Mouse (Mus musculus): ENCODE data around the gene Mocs3. TPM values are rescaled to one million over a fixed set of nuclear protein-coding genes. Genes with fewer than 3 reads are reported as not detected.
A peak's percentile ranks its signal among the peaks of the same experiment; 100 is the strongest.

Gene Mocs3
- polyA plus RNA-seq, 1 experiment from 2014 or later = 9.7 TPM

DNA sequence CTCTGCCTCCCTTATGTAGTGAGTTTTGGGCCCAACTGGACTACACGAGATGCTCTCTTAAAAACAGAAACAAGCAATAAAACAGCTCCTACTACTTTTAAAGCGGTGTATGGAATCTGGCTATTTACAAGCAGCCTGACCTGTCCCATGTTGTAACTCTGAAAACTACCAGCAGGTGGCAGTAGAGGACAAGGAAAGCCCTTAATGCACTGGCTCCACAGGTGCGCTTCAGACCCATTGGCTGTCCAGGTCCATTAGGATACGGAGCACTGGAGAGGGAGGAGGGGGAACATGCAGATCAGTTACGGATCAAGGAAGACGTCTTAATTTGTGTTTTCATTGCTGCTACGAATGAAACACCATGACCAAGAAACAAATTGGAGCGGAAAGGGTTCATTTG lies 19.8 kb downstream of the Mocs3 start:
- ATAC-seq (no peak), DNase-seq (ENCODE audit: low spot score) (peak; percentile 92)
- Histone ChIP-seq H3K27ac (ENCODE audit: low read depth, low read length) (no peak overlapping the region), H3K27me3 (replicated peaks; ENCODE audit: control insufficient read depth, insufficient read depth, low read length) (no peaks in the 10 kb centered on the region), H3K4me2 (ENCODE audit: low read length) (no peak overlapping the region), H3K4me3 (ENCODE audit: low read depth, low read length) (no peak overlapping the region), H3K9me3 (replicated peaks; ENCODE audit: control insufficient read depth, low read length) (no peaks in the 10 kb centered on the region), H3K36me3 (ENCODE audit: control insufficient read depth, insufficient read depth, low read length) (no peaks in the 10 kb centered on the region), H3K4me1 (ENCODE audit: control insufficient read depth, insufficient read depth, low read length) (peaks cover 6% of the 10 kb centered on the region; the same call in 1 of the 2 replicates), H3K9ac (ENCODE audit: low read length) (no peak overlapping the region)
- WGBS = 15% methylated on average over 8 of the region's 8 CpGs

DNA sequence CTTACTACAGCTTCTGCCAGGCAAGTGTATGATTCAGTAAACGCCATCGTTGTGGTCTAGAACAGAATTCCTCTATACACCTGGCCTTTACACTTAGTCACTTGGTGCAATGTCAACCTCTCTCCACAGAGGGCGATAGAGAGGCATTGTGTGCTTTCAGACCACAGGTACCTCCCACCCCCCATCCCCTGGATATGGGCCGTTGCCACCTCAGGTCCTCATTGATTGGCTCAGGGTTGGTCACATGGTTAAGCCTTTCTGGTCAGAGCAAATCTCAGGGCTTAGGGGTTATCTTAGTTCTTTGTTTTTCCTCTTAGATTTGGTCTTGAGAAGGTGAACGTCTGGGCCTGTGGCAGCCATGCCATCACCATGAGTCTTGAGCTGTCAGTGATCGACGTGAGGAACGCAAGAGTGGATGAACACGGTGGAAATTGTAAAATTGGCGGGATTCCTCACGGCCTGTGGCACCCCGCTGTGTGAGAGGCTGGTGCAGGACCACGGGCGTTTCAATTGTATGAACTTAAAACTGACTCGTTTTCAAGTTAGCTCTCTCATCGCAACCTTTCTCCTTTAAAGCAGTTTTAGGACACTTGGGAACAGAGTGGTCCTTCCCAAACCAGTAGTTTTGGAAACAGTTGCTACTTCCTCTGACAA lies 22.3 kb downstream of the Mocs3 start:
- Histone ChIP-seq H3K36me3 (ENCODE audit: control insufficient read depth, insufficient read depth, low read length) (no peaks in the 10 kb centered on the region), H3K4me2 (ENCODE audit: low read length) (0 out of 2 replicates have a peak overlapping the region, but pooled peaks have one; percentile 12), H3K9me3 (replicated peaks; ENCODE audit: control insufficient read depth, low read length) (no peaks in the 10 kb centered on the region), H3K27ac (ENCODE audit: low read depth, low read length) (peak overlapping the region; percentile 76; the same call in 1 of the 2 replicates), H3K9ac (ENCODE audit: low read length) (no peak overlapping the region), H3K4me3 (ENCODE audit: low read depth, low read length) (no peak overlapping the region), H3K27me3 (replicated peaks; ENCODE audit: control insufficient read depth, insufficient read depth, low read length) (no peaks in the 10 kb centered on the region), H3K4me1 (ENCODE audit: control insufficient read depth, insufficient read depth, low read length) (peaks cover 6% of the 10 kb centered on the region; the same call in 1 of the 2 replicates)
- 13% methylated on average over 16 of the region's 16 CpGs for WGBS
- DNase-seq (ENCODE audit: low spot score) = peak; percentile 70
- no peak for ATAC-seq

DNA sequence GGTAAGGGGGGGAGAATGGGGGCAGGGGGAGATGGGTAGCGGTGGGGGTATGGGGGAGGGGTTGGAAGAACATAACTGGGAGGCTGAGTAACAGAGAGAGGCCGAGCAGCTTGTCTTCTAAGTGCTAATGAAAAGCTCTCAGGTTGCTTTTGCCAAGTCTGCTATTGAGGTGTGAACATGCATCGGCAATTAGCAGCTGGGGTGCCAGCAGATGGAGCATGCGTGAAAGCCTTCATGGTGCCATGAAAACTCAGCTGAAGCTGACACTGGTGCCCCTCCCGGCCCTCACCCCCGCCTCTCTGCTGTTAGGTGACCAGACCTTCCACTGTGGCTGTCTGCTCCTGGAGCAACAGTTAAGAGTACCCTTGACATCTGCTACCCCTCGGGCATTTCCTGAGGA lies 23.4 kb downstream of the Mocs3 start:
- DNase-seq (ENCODE audit: low spot score) = peak; percentile 95

DNA sequence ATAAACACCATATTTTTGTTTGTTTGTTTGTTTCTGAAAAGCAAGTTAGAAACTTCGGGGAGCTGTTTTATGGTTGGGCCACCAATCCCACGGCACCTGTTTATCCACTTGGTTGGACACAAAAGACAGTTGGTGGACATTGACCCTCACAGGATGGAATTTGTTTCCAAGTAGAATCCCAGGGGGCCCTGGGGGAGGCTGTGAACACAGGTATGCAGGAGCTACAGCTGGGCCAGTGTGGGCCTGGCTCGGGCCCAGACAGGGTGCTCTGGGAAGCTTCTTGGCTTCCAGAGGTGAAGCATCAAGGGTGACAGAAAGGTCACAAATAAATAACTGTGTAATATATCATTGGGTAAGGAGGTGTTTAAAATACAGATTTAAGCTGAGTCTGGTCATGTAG lies 26.1 kb downstream of the Mocs3 start:
- DNase-seq (ENCODE audit: low spot score) = no peak
- H3K36me3 ChIP-seq (ENCODE audit: control insufficient read depth, insufficient read depth, low read length) = no peaks in the 10 kb centered on the region
- H3K9me3 ChIP-seq (replicated peaks; ENCODE audit: control insufficient read depth, low read length) = no peaks in the 10 kb centered on the region
- H3K27me3 ChIP-seq (replicated peaks; ENCODE audit: control insufficient read depth, insufficient read depth, low read length) = no peaks in the 10 kb centered on the region
- H3K4me1 ChIP-seq (ENCODE audit: control insufficient read depth, insufficient read depth, low read length) = peaks cover 4% of the 10 kb centered on the region; the same call in 1 of the 2 replicates
- no peak overlapping the region for H3K4me2 ChIP-seq (ENCODE audit: low read length)
- H3K4me3 ChIP-seq (ENCODE audit: low read depth, low read length) = no peak overlapping the region
- ATAC-seq = no peak
- H3K27ac ChIP-seq (ENCODE audit: low read depth, low read length) = no peak overlapping the region
- H3K9ac ChIP-seq (ENCODE audit: low read length) = no peak overlapping the region
- WGBS = 88% methylated on average over 3 of the region's 3 CpGs

More for the DNA sequence above, 23.4 kb downstream of the Mocs3 start:
- H3K4me1 ChIP-seq (ENCODE audit: control insufficient read depth, insufficient read depth, low read length) = peaks cover 4% of the 10 kb centered on the region; the same call in 1 of the 2 replicates
- WGBS = 38% methylated on average over 7 of the region's 7 CpGs
- H3K27ac ChIP-seq (ENCODE audit: low read depth, low read length) = peak overlapping the region; percentile 80
- no peaks in the 10 kb centered on the region for H3K9me3 ChIP-seq (replicated peaks; ENCODE audit: control insufficient read depth, low read length)
- no peak overlapping the region for H3K9ac ChIP-seq (ENCODE audit: low read length)
- no peak overlapping the region for H3K4me2 ChIP-seq (ENCODE audit: low read length)
- no peaks in the 10 kb centered on the region for H3K36me3 ChIP-seq (ENCODE audit: control insufficient read depth, insufficient read depth, low read length)
- no peak overlapping the region for H3K4me3 ChIP-seq (ENCODE audit: low read depth, low read length)
- peak; percentile 81 for ATAC-seq
- no peaks in the 10 kb centered on the region for H3K27me3 ChIP-seq (replicated peaks; ENCODE audit: control insufficient read depth, insufficient read depth, low read length)

DNA sequence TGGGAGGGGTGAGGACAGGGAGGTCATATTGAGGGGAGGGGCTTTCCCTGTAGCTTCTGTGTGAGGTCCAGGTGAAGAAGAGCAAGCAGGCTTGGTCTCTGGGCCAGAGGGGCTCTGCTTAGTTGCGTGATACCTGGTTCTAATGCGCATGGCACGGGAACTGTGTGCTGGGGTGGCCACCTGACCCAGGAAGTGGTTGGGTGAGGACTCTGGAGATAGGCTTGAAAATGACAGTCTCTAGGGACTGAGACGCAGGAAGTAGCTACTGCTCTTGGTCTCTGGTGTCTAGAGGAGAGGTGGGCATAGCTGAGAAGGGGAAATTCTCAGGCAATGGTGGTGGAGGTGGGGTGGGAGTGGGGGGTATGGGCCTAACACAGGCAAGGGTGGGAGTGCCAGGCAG lies 26.8 kb downstream of the Mocs3 start:
- H3K9ac ChIP-seq (ENCODE audit: low read length) = no peak overlapping the region
- H3K4me2 ChIP-seq (ENCODE audit: low read length) = no peak overlapping the region
- no peaks in the 10 kb centered on the region for H3K9me3 ChIP-seq (replicated peaks; ENCODE audit: control insufficient read depth, low read length)
- no peaks in the 10 kb centered on the region for H3K36me3 ChIP-seq (ENCODE audit: control insufficient read depth, insufficient read depth, low read length)
- DNase-seq (ENCODE audit: low spot score) (no peak), ATAC-seq (no peak)
- H3K27ac ChIP-seq (ENCODE audit: low read depth, low read length) = no peak overlapping the region
- 93% methylated on average over 4 of the region's 4 CpGs for WGBS
- no peaks in the 10 kb centered on the region for H3K27me3 ChIP-seq (replicated peaks; ENCODE audit: control insufficient read depth, insufficient read depth, low read length)
- peaks cover 4% of the 10 kb centered on the region; the same call in 1 of the 2 replicates for H3K4me1 ChIP-seq (ENCODE audit: control insufficient read depth, insufficient read depth, low read length)
- H3K4me3 ChIP-seq (ENCODE audit: low read depth, low read length) = no peak overlapping the region

DNA sequence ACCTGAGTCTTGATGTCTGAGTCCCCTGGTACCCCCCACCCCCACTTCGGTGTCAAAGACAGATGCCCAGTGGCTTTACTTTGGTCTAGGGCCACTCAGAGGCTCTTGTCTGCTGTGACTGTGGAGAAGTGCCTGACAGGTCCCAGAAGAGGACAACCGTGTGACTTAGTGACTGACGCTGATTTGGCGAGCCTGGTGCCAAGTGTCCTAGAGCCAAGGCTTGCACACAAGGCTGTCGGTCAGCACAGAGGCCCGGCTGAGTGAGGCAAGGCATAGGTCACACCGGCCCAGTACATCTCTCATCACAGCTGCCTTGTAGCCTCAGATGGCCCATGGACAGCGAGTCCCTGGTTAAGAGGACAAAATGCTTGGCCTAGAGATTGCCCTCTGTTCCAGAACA lies 28.6 kb downstream of the Mocs3 start:
- Histone ChIP-seq H3K4me2 (ENCODE audit: low read length) (no peak overlapping the region), H3K36me3 (ENCODE audit: control insufficient read depth, insufficient read depth, low read length) (no peaks in the 10 kb centered on the region), H3K4me1 (ENCODE audit: control insufficient read depth, insufficient read depth, low read length) (no peaks in the 10 kb centered on the region), H3K4me3 (ENCODE audit: low read depth, low read length) (no peak overlapping the region), H3K9me3 (replicated peaks; ENCODE audit: control insufficient read depth, low read length) (no peaks in the 10 kb centered on the region), H3K9ac (ENCODE audit: low read length) (no peak overlapping the region), H3K27ac (ENCODE audit: low read depth, low read length) (no peak overlapping the region), H3K27me3 (replicated peaks; ENCODE audit: control insufficient read depth, insufficient read depth, low read length) (no peaks in the 10 kb centered on the region)
- DNase-seq (ENCODE audit: low spot score) (no peak), ATAC-seq (no peak)
- 94% methylated on average over 8 of the region's 8 CpGs for WGBS

DNA sequence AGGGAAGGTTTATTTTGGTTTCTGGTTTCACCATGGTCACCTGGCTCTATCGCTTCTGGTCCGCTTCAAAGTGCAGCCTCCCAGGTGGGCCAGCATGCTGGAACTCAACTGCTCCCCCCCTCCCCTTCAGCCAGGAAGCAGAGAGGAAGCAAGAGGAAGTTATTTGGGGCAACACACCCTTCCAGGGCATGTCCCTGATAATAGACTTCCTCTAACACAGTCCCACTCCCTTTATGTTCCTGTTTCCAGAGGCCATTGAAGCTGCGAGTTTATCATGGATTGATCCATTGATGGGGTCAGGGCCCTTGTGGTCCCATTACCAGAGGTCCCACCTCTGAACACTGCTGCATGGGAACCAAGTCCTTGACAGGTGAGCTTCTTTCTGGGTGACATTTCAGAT lies 29.7 kb downstream of the Mocs3 start:
- H3K27me3 ChIP-seq (replicated peaks; ENCODE audit: control insufficient read depth, insufficient read depth, low read length) = no peaks in the 10 kb centered on the region
- no peak overlapping the region for H3K4me3 ChIP-seq (ENCODE audit: low read depth, low read length)
- H3K27ac ChIP-seq (ENCODE audit: low read depth, low read length) = no peak overlapping the region
- H3K36me3 ChIP-seq (ENCODE audit: control insufficient read depth, insufficient read depth, low read length) = no peaks in the 10 kb centered on the region
- WGBS = 90% methylated on average over 3 of the region's 3 CpGs
- no peak overlapping the region for H3K4me2 ChIP-seq (ENCODE audit: low read length)
- no peak for DNase-seq (ENCODE audit: low spot score)
- ATAC-seq = no peak
- H3K4me1 ChIP-seq (ENCODE audit: control insufficient read depth, insufficient read depth, low read length) = no peaks in the 10 kb centered on the region
- H3K9ac ChIP-seq (ENCODE audit: low read length) = no peak overlapping the region
- no peaks in the 10 kb centered on the region for H3K9me3 ChIP-seq (replicated peaks; ENCODE audit: control insufficient read depth, low read length)

DNA sequence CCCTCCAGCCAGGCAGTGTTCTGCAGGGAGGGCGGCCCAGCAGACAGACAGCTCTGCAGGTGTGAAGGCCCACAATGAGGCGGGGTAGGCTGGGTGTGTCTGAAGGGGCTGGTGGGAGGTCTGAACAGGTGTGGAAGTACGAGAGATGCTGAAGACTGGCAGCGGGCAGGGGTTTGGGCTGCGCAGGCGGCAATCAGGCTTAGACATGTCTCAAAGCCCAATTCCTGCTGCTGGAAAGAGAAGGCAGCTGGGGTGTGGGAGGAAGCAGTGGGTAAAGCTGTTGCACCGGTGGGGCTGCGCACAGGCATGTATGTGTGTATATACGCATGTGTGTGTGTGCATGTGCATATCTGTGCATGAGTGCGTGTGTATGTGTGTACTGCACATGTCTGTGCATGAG lies 30.5 kb downstream of the Mocs3 start:
- Histone ChIP-seq H3K4me2 (ENCODE audit: low read length) (no peak overlapping the region), H3K27me3 (replicated peaks; ENCODE audit: control insufficient read depth, insufficient read depth, low read length) (no peaks in the 10 kb centered on the region), H3K4me3 (ENCODE audit: low read depth, low read length) (no peak overlapping the region), H3K27ac (ENCODE audit: low read depth, low read length) (no peak overlapping the region), H3K9ac (ENCODE audit: low read length) (no peak overlapping the region), H3K36me3 (ENCODE audit: control insufficient read depth, insufficient read depth, low read length) (no peaks in the 10 kb centered on the region), H3K9me3 (replicated peaks; ENCODE audit: control insufficient read depth, low read length) (no peaks in the 10 kb centered on the region), H3K4me1 (ENCODE audit: control insufficient read depth, insufficient read depth, low read length) (no peaks in the 10 kb centered on the region)
- WGBS = 90% methylated on average over 10 of the region's 10 CpGs
- ATAC-seq (no peak), DNase-seq (ENCODE audit: low spot score) (no peak)

DNA sequence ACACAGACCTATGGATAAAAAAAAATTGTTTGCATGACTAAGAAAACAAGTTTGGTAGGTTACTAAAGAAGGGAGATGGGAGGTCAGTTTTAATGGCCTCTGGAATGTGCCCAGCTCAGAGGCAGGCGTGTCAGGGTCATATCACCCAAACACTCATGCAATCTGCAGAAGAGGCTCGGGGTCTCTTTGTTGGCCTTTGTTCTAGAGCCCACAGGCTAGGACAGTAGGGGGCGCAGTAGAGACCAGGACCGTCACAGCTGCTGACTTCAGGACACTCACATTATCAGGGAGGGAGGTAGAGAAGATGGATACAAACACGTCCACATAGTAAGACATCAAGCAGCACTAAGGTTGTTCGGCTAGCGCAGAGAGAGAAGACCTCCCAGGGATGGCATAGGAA lies 37.6 kb downstream of the Mocs3 start:
- no peaks in the 10 kb centered on the region for H3K9me3 ChIP-seq (replicated peaks; ENCODE audit: control insufficient read depth, low read length)
- H3K27ac ChIP-seq (ENCODE audit: low read depth, low read length) = no peak overlapping the region
- H3K27me3 ChIP-seq (replicated peaks; ENCODE audit: control insufficient read depth, insufficient read depth, low read length) = no peaks in the 10 kb centered on the region
- WGBS = 55% methylated on average over 7 of the region's 7 CpGs
- no peak overlapping the region for H3K4me3 ChIP-seq (ENCODE audit: low read depth, low read length)
- no peak for ATAC-seq
- no peaks in the 10 kb centered on the region for H3K4me1 ChIP-seq (ENCODE audit: control insufficient read depth, insufficient read depth, low read length)
- H3K9ac ChIP-seq (ENCODE audit: low read length) = no peak overlapping the region
- H3K4me2 ChIP-seq (ENCODE audit: low read length) = no peak overlapping the region
- peak; percentile 36 for DNase-seq (ENCODE audit: low spot score)
- no peaks in the 10 kb centered on the region for H3K36me3 ChIP-seq (ENCODE audit: control insufficient read depth, insufficient read depth, low read length)
